Mouse (Mus musculus) stomach, embryonic 14.5 days (tissue): ENCODE data around the gene Nsd2. TPM values are rescaled to one million over a fixed set of nuclear protein-coding genes. Genes with fewer than 3 reads are reported as not detected.
A peak's percentile ranks its signal among the peaks of the same experiment; 100 is the strongest.

Source experiments
- ATAC-seq: fragments of 200-750 bp; cut with Nextera tagmentation; 2 replicates; pipeline ENCODE4 v1.8.0; 2017; ENCODE audit warnings: low read depth, moderate TSS enrichment; ENCODE audit not compliant: insufficient number of reproducible peaks, insufficient read depth, low FRiP score
- H3K27ac ChIP-seq: fragments of 300-500 bp; sonication (generic); 2 replicates; pipeline ENCODE4 v1.5.1; 2014; ENCODE audit warnings: mild to moderate bottlenecking, low read length, moderate library complexity, mixed read lengths
- H3K27me3 ChIP-seq: fragments of 300-500 bp; sonication (generic); 2 replicates; pipeline ENCODE4 v1.6.1; 2014; ENCODE audit warnings: low read length, control low read depth, mixed read lengths; ENCODE audit not compliant: control insufficient read depth, insufficient read depth
- H3K36me3 ChIP-seq: fragments of 300-500 bp; sonication (generic); 2 replicates; pipeline ENCODE4 v1.6.1; 2014; ENCODE audit warnings: mild to moderate bottlenecking, control low read depth, low read length, moderate library complexity, mixed read lengths; ENCODE audit not compliant: control insufficient read depth, insufficient read depth
- H3K4me1 ChIP-seq: fragments of 300-500 bp; sonication (generic); 2 replicates; pipeline ENCODE4 v1.6.1; 2014; ENCODE audit warnings: low read length, control low read depth, mixed read lengths; ENCODE audit not compliant: control insufficient read depth, insufficient read depth
- H3K4me2 ChIP-seq: fragments of 300-500 bp; sonication (generic); replicated peaks from 2 replicates; pipeline ENCODE4 v1.6.1; 2014; ENCODE audit warnings: low read depth, low read length, control low read depth
- H3K4me3 ChIP-seq: fragments of 300-500 bp; sonication (generic); 2 replicates; pipeline ENCODE4 v1.5.1; 2014; ENCODE audit warnings: low read depth, low read length, control low read depth
- H3K9ac ChIP-seq: fragments of 300-500 bp; sonication (generic); replicated peaks from 2 replicates; pipeline ENCODE4 v1.6.1; 2014; ENCODE audit warnings: low read depth, mild to moderate bottlenecking, control low read depth, low read length, moderate library complexity, mixed read lengths
- H3K9me3 ChIP-seq: fragments of 300-500 bp; sonication (generic); 2 replicates; pipeline ENCODE4 v1.6.1; 2016; ENCODE audit warnings: low read depth, low read length, control low read depth; ENCODE audit not compliant: control insufficient read depth
- WGBS: fragments of 180-500 bp; shearing (Covaris S2); extraction: QIAGEN DNeasy Blood & Tissue Kit; methylation state at CpG from one replicate; pipeline ENCODE4 v1.1.7; 2014; 5-methylcytosine and 5-hydroxymethylcytosine counted together
- polyA plus RNA-seq: library from polyadenylated mRNA; unstranded; fragments of >200 nt; fragmentation: Nextera tagmentation; extraction: Ambion mirVana; gene quantifications from 2 replicates; pipeline ENCODE4 v1.2.1, GENCODE M21; 2014

Gene Nsd2
- polyA plus RNA-seq: 53.5 and 60.4 TPM in 2 replicates

DNA sequence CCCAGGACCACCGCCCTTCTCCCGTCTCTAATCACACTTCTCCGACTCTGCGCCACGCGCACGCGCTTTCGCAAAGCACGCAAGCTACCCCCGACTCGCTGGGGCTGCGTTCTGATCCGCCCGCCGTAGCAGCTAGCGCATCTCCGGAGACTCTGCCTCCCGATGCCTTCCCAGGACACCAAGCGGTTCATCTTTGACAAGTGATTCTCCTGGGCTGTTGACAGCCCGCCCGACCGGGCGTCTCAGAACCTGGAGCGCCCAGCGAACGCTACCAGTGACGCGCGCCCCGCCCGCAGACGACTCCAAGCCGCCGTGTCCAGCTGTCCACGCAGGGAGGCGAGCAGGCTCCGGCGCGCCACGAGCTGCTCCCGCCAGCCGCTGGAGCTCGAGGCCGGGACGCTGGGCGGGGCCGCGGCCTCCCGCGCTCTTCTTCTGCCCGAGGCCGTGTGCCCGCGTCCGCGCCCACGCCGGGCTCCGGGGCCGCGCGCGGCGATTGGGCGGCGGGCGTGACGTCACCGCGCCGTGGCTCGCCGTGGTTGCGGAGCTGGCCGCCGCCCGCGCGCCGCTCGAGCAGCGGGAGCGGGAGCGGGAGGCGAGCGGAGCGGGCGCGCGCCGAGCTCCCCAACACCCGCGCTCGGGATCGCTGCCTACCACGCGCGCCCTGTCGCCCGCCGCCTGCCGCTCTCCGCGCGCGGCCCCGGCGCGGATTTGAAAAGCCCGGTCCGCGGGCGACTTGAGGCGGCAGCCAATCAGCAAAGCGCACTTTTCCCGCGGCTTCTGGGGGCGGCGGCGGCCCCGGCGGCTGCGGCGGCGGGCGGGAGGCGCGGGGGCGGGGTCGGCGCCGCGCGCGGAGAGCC is at the start of gene Nsd2:
TSS of gene Nsd2 (plus strand) at position 850 of the 857 bp plus-strand sequence.
- H3K4me3 ChIP-seq: peak within 1 kb of the TSS; percentile 100
- peaks cover 22% of the 10 kb centered on the region for H3K4me1 ChIP-seq
- peak; percentile 84 for ATAC-seq
- under 1% methylated on average over 80 of the region's 136 CpGs for WGBS
- peak within 1 kb of the TSS; percentile 96 for H3K9ac ChIP-seq
- no peaks in the 10 kb centered on the region for H3K36me3 ChIP-seq
- H3K27me3 ChIP-seq: no peaks in the 10 kb centered on the region
- H3K4me2 ChIP-seq: peak within 1 kb of the TSS; percentile 79
- H3K9me3 ChIP-seq: no peaks in the 10 kb centered on the region
- H3K27ac ChIP-seq: peak within 1 kb of the TSS; percentile 97

DNA sequence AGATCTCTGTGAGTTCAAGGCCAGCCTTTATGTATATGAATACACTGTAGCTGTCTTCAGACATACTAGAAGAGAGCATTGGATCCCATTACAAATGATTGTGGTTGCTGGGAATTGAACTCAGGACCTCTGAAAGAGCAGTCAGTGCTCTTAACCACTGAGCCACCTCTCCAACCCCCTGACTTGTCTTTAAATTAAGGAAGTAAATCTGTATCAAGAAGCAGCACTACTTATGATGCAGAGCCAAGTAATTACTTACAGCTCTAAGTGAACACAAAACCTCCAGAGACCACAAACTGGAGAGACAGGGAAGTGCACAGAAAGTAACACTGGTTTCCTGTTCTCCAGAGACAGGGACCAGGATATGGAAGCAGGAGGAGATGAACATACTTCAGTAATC is 43.3 kb upstream of the Nsd2 start:
- no peak overlapping the region for H3K4me3 ChIP-seq
- H3K36me3 ChIP-seq: peaks cover 5% of the 10 kb centered on the region; the same call in 1 of the 2 replicates
- ATAC-seq: no peak
- no peak overlapping the region for H3K9ac ChIP-seq
- no peaks in the 10 kb centered on the region for H3K9me3 ChIP-seq
- H3K4me1 ChIP-seq: peaks cover 9% of the 10 kb centered on the region; the same call in 1 of the 2 replicates
- H3K4me2 ChIP-seq: no peak overlapping the region
- H3K27ac ChIP-seq: no peak overlapping the region
- no peaks in the 10 kb centered on the region for H3K27me3 ChIP-seq

DNA sequence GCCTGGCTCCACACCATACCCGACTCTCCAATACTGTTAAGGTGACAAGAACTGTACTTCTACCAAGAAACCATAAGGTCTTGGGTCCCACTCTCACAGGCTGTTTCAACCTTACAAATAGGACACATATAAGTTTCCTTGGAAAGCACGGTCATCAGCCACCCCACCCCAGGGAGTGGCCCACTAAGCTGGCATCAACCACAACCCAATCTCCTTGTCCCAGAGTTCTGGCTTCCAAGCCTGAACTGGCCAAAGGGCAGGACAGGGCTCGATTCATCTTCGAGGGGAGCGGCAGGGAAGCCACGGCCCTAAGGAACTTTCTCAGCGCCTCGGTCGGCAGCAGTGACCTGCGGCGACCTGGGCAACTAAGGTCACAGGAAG is 38.6 kb upstream of the Nsd2 start:
- ATAC-seq: no peak
- peak overlapping the region; percentile 79; the same call in 1 of the 2 replicates for H3K27ac ChIP-seq
- H3K9ac ChIP-seq: peak overlapping the region; percentile 91
- 4% methylated on average over 11 of the region's 11 CpGs for WGBS
- peak overlapping the region; percentile 92 for H3K4me2 ChIP-seq
- H3K27me3 ChIP-seq: no peaks in the 10 kb centered on the region
- peaks cover 12% of the 10 kb centered on the region; the same call in 1 of the 2 replicates for H3K4me1 ChIP-seq
- peak overlapping the region; percentile 89 for H3K4me3 ChIP-seq
- H3K36me3 ChIP-seq: no peaks in the 10 kb centered on the region
- H3K9me3 ChIP-seq: no peaks in the 10 kb centered on the region

DNA sequence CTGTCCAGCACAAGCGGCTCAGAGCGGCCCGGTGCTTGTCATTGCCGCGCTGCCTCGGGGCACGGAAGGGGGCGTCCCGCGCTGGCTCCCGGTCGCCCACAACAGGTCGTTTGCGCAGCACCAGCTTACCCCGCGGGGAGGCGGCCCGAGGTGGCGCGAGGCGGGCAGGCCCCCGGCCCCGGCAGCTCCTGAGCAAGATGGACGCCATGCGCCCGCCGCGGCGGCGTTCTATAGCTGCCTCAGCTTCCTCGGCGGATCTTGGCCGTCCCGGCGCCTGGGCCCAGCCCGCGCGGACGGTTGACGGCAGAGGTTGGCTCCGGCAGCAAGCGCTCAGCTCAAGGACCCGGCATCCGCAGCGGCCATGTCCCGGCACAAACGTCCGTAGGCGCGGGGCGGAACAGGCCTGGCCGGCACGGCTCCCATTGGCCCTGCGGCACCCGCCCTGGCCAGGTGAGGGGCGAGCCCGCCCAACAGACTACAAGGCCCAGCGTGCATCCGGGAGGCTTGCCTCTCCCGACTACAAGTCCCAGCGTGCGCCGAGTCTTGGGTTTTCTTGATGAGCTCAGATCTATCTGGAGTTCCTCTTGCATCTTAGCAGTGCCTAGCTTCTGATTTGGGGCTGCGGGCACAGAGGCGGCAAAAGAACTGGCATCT is 38.1 kb upstream of the Nsd2 start, which contains the start of gene Letm1:
TSS of gene Letm1 (minus strand) at position 473 of the 654 bp plus-strand sequence.
- Histone ChIP-seq H3K4me3 (peak within 1 kb of the TSS; percentile 89), H3K4me1 (peaks cover 12% of the 10 kb centered on the region; the same call in 1 of the 2 replicates), H3K9ac (peak within 1 kb of the TSS; percentile 91), H3K36me3 (no peaks in the 10 kb centered on the region), H3K27me3 (no peaks in the 10 kb centered on the region), H3K27ac (peak within 1 kb of the TSS; percentile 79), H3K9me3 (no peaks in the 10 kb centered on the region), H3K4me2 (peak within 1 kb of the TSS; percentile 92)
- under 1% methylated on average over 64 of the region's 65 CpGs for WGBS
- peak; percentile 100 for ATAC-seq

DNA sequence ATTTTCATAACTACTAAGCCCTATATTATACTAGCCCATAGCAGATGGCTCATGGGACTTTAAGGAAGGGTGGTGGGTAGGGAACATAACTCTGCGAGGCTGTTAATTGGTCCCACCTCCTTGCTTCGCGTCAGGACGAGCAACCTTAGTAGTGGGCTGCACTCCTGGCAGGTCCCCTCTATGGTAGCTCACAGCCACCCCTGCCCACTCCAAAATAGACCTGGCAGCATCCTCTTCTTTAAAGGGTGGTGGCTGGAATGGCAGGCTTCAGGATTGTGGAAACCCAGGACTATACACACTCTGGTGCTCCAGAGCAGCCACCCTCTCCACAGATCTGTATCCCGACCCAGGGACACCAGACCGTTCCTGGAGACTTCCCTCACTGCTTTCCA is 37.5 kb upstream of the Nsd2 start:
- WGBS: 16% methylated on average over 6 of the region's 6 CpGs
- peaks cover 12% of the 10 kb centered on the region; the same call in 1 of the 2 replicates for H3K4me1 ChIP-seq
- no peaks in the 10 kb centered on the region for H3K27me3 ChIP-seq
- H3K36me3 ChIP-seq: no peaks in the 10 kb centered on the region
- ATAC-seq: peak; percentile 67
- peak overlapping the region; percentile 11; the same call in 1 of the 2 replicates for H3K27ac ChIP-seq
- H3K9me3 ChIP-seq: no peaks in the 10 kb centered on the region
- peak overlapping the region; percentile 91 for H3K9ac ChIP-seq
- H3K4me2 ChIP-seq: peak overlapping the region; percentile 92
- peak overlapping the region; percentile 89 for H3K4me3 ChIP-seq

DNA sequence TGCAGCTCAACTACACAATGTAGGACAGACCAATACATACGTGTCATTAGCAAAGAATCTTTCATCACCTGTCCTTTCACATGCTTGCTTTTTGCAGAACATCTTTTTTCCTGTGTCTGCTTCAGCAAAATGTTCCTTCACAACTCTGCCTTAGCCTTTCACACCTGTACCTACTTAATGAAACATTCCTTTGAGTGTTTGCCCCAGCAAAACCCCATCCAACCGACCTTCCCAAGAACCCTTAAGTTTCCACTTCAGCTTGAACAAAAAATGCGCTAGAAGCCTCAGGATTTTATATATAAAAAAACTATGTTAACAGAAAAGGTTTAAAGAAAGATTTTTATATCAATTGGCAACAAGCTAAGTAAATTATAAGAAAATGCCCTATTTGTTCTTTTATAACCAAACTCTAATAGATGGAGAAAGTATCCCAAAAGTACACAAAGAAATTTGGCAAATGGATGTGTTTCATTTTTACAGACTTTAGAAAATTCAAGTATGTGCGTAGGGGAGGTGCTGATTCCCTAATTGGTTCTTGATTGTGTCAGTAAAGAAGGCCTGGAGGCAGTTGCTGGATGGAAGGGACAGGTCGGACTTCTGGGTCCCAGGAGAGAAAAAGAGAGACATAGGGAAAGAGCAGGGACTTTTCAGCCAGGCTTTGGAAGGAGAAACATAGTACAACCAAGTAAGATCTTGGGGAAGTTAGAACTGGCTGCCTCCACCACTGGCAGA is 28.4 kb upstream of the Nsd2 start:
- no peaks in the 10 kb centered on the region for H3K4me1 ChIP-seq
- H3K9ac ChIP-seq: no peak overlapping the region
- H3K36me3 ChIP-seq: no peaks in the 10 kb centered on the region
- H3K9me3 ChIP-seq: no peaks in the 10 kb centered on the region
- no peak overlapping the region for H3K4me2 ChIP-seq
- WGBS: 69% methylated on average over 5 of the region's 5 CpGs
- ATAC-seq: no peak
- no peak overlapping the region for H3K27ac ChIP-seq
- H3K4me3 ChIP-seq: no peak overlapping the region
- H3K27me3 ChIP-seq: no peaks in the 10 kb centered on the region

DNA sequence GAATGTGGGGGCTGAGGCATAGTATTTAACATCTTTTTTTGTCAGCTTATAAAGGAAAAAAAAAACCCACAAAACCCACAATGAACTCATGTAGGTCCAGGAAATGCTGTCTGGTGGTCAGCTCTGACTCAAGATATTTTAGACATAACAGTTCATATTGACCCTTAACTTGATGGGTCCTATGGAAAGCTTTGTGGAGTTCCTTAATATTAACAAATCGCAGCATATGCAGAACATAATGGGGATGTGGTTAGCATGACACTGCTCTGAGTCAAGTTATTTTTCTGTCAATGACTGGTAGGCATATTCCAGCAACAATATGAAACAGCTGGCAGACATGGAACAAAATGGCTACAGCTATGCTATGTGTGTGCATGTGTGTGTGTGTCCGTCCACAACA is 17.2 kb upstream of the Nsd2 start:
- no peak overlapping the region for H3K9ac ChIP-seq
- ATAC-seq: no peak
- 80% methylated on average over 2 of the region's 2 CpGs for WGBS
- no peaks in the 10 kb centered on the region for H3K36me3 ChIP-seq
- H3K27me3 ChIP-seq: no peaks in the 10 kb centered on the region
- H3K4me3 ChIP-seq: no peak overlapping the region
- H3K4me2 ChIP-seq: no peak overlapping the region
- H3K4me1 ChIP-seq: no peaks in the 10 kb centered on the region
- peaks cover 9% of the 10 kb centered on the region; the same call in 1 of the 2 replicates for H3K9me3 ChIP-seq
- H3K27ac ChIP-seq: no peak overlapping the region

DNA sequence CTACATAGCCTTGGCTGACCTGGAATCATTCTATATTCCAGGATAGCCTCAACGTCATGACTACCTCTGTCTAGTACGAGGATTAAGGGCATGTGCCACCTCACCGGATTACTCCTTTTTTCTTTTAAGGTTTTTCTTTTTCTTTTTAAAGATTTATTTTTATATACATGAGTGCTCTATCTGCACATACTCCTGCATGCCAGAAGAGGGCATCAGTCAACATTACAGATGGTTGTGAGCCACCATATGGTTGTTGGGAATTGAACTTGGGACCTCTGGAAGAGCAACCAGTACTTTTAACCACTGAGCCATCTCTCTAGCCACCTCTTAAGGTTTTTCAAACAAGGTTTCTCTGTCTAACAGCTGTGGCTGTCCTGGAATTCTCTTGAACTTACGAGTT is 9.0 kb upstream of the Nsd2 start:
- 87% methylated on average over 4 of the region's 4 CpGs for WGBS
- ATAC-seq: no peak
- H3K4me1 ChIP-seq: no peaks in the 10 kb centered on the region
- no peak overlapping the region for H3K27ac ChIP-seq
- no peak overlapping the region for H3K4me2 ChIP-seq
- no peaks in the 10 kb centered on the region for H3K36me3 ChIP-seq
- no peaks in the 10 kb centered on the region for H3K9me3 ChIP-seq
- H3K4me3 ChIP-seq: no peak overlapping the region
- H3K9ac ChIP-seq: no peak overlapping the region
- H3K27me3 ChIP-seq: no peaks in the 10 kb centered on the region
